In the genomic region with DNA sequence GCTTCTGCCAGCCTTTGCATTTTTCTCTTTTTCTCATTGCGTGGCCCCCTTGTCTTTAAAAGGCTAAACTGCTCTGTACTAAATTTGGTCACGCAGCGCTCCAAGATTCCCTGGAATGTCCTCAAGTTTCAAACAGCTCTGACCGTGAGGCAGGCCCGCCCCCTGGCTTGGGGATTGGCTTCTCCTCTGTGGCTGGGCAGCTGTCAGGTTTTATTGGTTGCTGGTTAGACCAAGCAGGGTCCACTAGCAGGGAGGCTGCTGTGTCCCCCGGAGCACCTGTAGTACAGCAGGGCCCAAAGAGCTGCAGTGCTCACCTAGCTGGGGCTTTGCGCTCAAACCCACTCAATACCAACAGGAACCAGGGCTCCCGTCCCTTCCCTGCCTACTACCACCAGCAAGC, we compare ENCODE assay signal across 8 mouse cellular contexts. TPM values are rescaled to one million over a fixed set of nuclear protein-coding genes. Genes with fewer than 3 reads are reported as not detected.
DNase-seq lines count a peak whose midpoint lies in the region; ATAC-seq and TF ChIP-seq lines count a peak whose summit lies in the region.

A gene (plus strand): TSS at position 237 of the 400 bp plus-strand sequence.

- H3K9ac ChIP-seq in midbrain, embryonic 11.5 days (ENCODE audit: low read length) = no peak within 1 kb of the TSS
- H3K9ac ChIP-seq in midbrain, embryonic 15.5 days = no peak within 1 kb of the TSS
- peak within 1 kb of the TSS; percentile 39 for H3K9ac ChIP-seq in intestine, embryonic 15.5 days
- peak within 1 kb of the TSS; percentile 10; the same call in 1 of the 2 replicates for H3K9ac ChIP-seq in lung, embryonic 15.5 days
- H3K9ac ChIP-seq in midbrain, postnatal 0 days (replicated peaks; ENCODE audit: low read length, poor library complexity, severe bottlenecking) = no peak within 1 kb of the TSS

- no peak for ATAC-seq in midbrain, embryonic 11.5 days (ENCODE audit: low FRiP score)
- no peak for ATAC-seq in midbrain, embryonic 15.5 days (replicated peaks)
- ATAC-seq in intestine, embryonic 15.5 days = peak; percentile 90
- ATAC-seq in lung, embryonic 15.5 days (ENCODE audit: borderline replicate concordance, extremely low read depth, low FRiP score, low TSS enrichment) = peak; percentile 89
- no peak for ATAC-seq in midbrain, postnatal 0 days (ENCODE audit: low FRiP score)

- peak; percentile 95 for TF ChIP-seq POLR2A in embryonic fibroblast, embryonic 13.5 days (IDR thresholded peaks at IDR 0.05; ENCODE audit: low read depth, low read length)
- TF ChIP-seq POLR2A in thymus, adult 2 months (IDR thresholded peaks at IDR 0.05; ENCODE audit: control insufficient read depth, extremely low read depth, insufficient read depth, low read length, poor library complexity) = no peak

- H3K27ac ChIP-seq in midbrain, embryonic 11.5 days (ENCODE audit: low read depth, low read length) = no peak within 1 kb of the TSS
- H3K27ac ChIP-seq in midbrain, embryonic 15.5 days = no peak within 1 kb of the TSS
- peak within 1 kb of the TSS; percentile 77 for H3K27ac ChIP-seq in embryonic fibroblast, embryonic 13.5 days (ENCODE audit: insufficient read depth, low read length)
- H3K27ac ChIP-seq in intestine, embryonic 15.5 days = peak within 1 kb of the TSS; percentile 73
- H3K27ac ChIP-seq in lung, embryonic 15.5 days = peak within 1 kb of the TSS; percentile 76
- no peak within 1 kb of the TSS; the same call in 1 of the 2 replicates for H3K27ac ChIP-seq in thymus, adult 2 months (ENCODE audit: control insufficient read depth, insufficient read depth, low read length)
- no peak within 1 kb of the TSS for H3K27ac ChIP-seq in midbrain, postnatal 0 days (ENCODE audit: low read depth, low read length)

- 13% methylated on average over 8 of the region's 8 CpGs for WGBS in midbrain, embryonic 11.5 days
- WGBS in midbrain, embryonic 15.5 days = 16% methylated on average over 8 of the region's 8 CpGs
- 7% methylated on average over 8 of the region's 8 CpGs for WGBS in intestine, embryonic 15.5 days
- 9% methylated on average over 8 of the region's 8 CpGs for WGBS in lung, embryonic 15.5 days
- WGBS in thymus, adult 2 months = 62% methylated on average over 8 of the region's 8 CpGs
- WGBS in midbrain, postnatal 0 days = 17% methylated on average over 8 of the region's 8 CpGs

- no peak within 1 kb of the TSS for H3K4me3 ChIP-seq in midbrain, embryonic 11.5 days (ENCODE audit: low read depth, low read length)
- no peak within 1 kb of the TSS for H3K4me3 ChIP-seq in midbrain, embryonic 15.5 days
- peak within 1 kb of the TSS; percentile 54 for H3K4me3 ChIP-seq in embryonic fibroblast, embryonic 13.5 days (ENCODE audit: insufficient read depth, low read length)
- peak within 1 kb of the TSS; percentile 28 for H3K4me3 ChIP-seq in intestine, embryonic 15.5 days (replicated peaks)
- peak within 1 kb of the TSS; percentile 25 for H3K4me3 ChIP-seq in lung, embryonic 15.5 days
- H3K4me3 ChIP-seq in thymus, adult 2 months (ENCODE audit: control insufficient read depth, insufficient read depth, low read length) = no peak within 1 kb of the TSS
- no peak within 1 kb of the TSS for H3K4me3 ChIP-seq in midbrain, postnatal 0 days (ENCODE audit: low read depth, low read length)

- TF ChIP-seq CTCF in embryonic fibroblast, embryonic 13.5 days (IDR thresholded peaks at IDR 0.05; ENCODE audit: borderline replicate concordance, insufficient read depth, low read length) = no peak
- no peak for TF ChIP-seq CTCF in thymus, adult 2 months (IDR thresholded peaks at IDR 0.05; ENCODE audit: borderline replicate concordance, control insufficient read depth, extremely low read depth, insufficient read depth, low read length, poor library complexity)
- TF ChIP-seq CTCF in midbrain, postnatal 0 days (IDR thresholded peaks at IDR 0.05) = no peak

- no peaks in the 10 kb centered on the region for H3K4me1 ChIP-seq in midbrain, embryonic 11.5 days (ENCODE audit: control insufficient read depth, insufficient read depth, low read length)
- H3K4me1 ChIP-seq in midbrain, embryonic 15.5 days = no peaks in the 10 kb centered on the region
- H3K4me1 ChIP-seq in embryonic fibroblast, embryonic 13.5 days (ENCODE audit: control insufficient read depth, insufficient read depth, low read length) = no peaks in the 10 kb centered on the region
- H3K4me1 ChIP-seq in intestine, embryonic 15.5 days (replicated peaks) = peaks cover 4% of the 10 kb centered on the region; the same call in 1 of the 2 replicates
- H3K4me1 ChIP-seq in lung, embryonic 15.5 days = peaks cover 5% of the 10 kb centered on the region; the same call in 1 of the 2 replicates
- no peaks in the 10 kb centered on the region for H3K4me1 ChIP-seq in thymus, adult 2 months (replicated peaks; ENCODE audit: control insufficient read depth, insufficient read depth, low read length)
- H3K4me1 ChIP-seq in midbrain, postnatal 0 days (ENCODE audit: insufficient read depth, low read length) = no peaks in the 10 kb centered on the region

- no peaks in the 10 kb centered on the region for H3K27me3 ChIP-seq in midbrain, embryonic 11.5 days (ENCODE audit: control insufficient read depth, insufficient read depth, low read length)
- H3K27me3 ChIP-seq in midbrain, embryonic 15.5 days (replicated peaks) = peaks cover 3% of the 10 kb centered on the region; the same call in 1 of the 2 replicates
- no peaks in the 10 kb centered on the region; the same call in 1 of the 2 replicates for H3K27me3 ChIP-seq in intestine, embryonic 15.5 days (replicated peaks)
- H3K27me3 ChIP-seq in lung, embryonic 15.5 days = 0 out of 2 replicates have a peak, but pooled peaks cover 4% of the 10 kb centered on the region
- H3K27me3 ChIP-seq in thymus, adult 2 months (ENCODE audit: control insufficient read depth, insufficient read depth, low read length) = no peaks in the 10 kb centered on the region; the same call in 1 of the 2 replicates
- no peaks in the 10 kb centered on the region for H3K27me3 ChIP-seq in midbrain, postnatal 0 days (ENCODE audit: insufficient read depth, low read length)

- H3K9me3 ChIP-seq in midbrain, embryonic 11.5 days (ENCODE audit: control insufficient read depth, low read length) = no peaks in the 10 kb centered on the region
- H3K9me3 ChIP-seq in midbrain, embryonic 15.5 days = no peaks in the 10 kb centered on the region
- H3K9me3 ChIP-seq in intestine, embryonic 15.5 days = no peaks in the 10 kb centered on the region
- H3K9me3 ChIP-seq in lung, embryonic 15.5 days = no peaks in the 10 kb centered on the region
- no peaks in the 10 kb centered on the region for H3K9me3 ChIP-seq in midbrain, postnatal 0 days (ENCODE audit: low read length)

- DNase-seq in midbrain, embryonic 11.5 days (ENCODE audit: low spot score, missing footprints) = peak; percentile 86
- DNase-seq in yolk sac, embryonic 10.5 days (ENCODE audit: low spot score) = peak; percentile 68
- DNase-seq in thymus, adult 2 months = no peak
- no peak for DNase-seq in midbrain, postnatal 0 days (ENCODE audit: low spot score)

- H3K4me2 ChIP-seq in midbrain, embryonic 11.5 days = no peak within 1 kb of the TSS
- H3K4me2 ChIP-seq in midbrain, embryonic 15.5 days = no peak within 1 kb of the TSS
- H3K4me2 ChIP-seq in intestine, embryonic 15.5 days (replicated peaks) = peak within 1 kb of the TSS; percentile 41
- peak within 1 kb of the TSS; percentile 48 for H3K4me2 ChIP-seq in lung, embryonic 15.5 days
- H3K4me2 ChIP-seq in midbrain, postnatal 0 days (ENCODE audit: low read depth, low read length, poor library complexity, severe bottlenecking) = no peak within 1 kb of the TSS

- H3K36me3 ChIP-seq in midbrain, embryonic 11.5 days (ENCODE audit: control insufficient read depth, insufficient read depth, low read length) = no peaks in the 10 kb centered on the region
- no peaks in the 10 kb centered on the region for H3K36me3 ChIP-seq in midbrain, embryonic 15.5 days (replicated peaks)
- no peaks in the 10 kb centered on the region for H3K36me3 ChIP-seq in intestine, embryonic 15.5 days
- H3K36me3 ChIP-seq in lung, embryonic 15.5 days = no peaks in the 10 kb centered on the region
- no peaks in the 10 kb centered on the region for H3K36me3 ChIP-seq in thymus, adult 2 months (ENCODE audit: control insufficient read depth, insufficient read depth, low read length)
- H3K36me3 ChIP-seq in midbrain, postnatal 0 days (ENCODE audit: insufficient read depth, low read length) = no peaks in the 10 kb centered on the region

RNA-seq across cellular contexts. Expression of the gene that starts here (rescaled TPM):
- polyA plus RNA-seq in midbrain, embryonic 11.5 days (2014; fragmentation: Nextera tagmentation; extraction: Ambion mirVana) = 0.39 and 0.81 TPM in 2 replicates
- 0.34 and 0.41 TPM in 2 replicates for polyA plus RNA-seq in midbrain, embryonic 15.5 days (2015; fragmentation: Nextera tagmentation; extraction: Ambion mirVana)
- 47.9 and 79.9 TPM in 2 replicates for polyA plus RNA-seq in embryonic fibroblast, embryonic 13.5 days (2011; ENCODE audit: insufficient read length, low read depth, missing spikeins)
- polyA plus RNA-seq in intestine, embryonic 15.5 days (2015; fragmentation: Nextera tagmentation; extraction: Ambion mirVana) = 11.1 and 11.2 TPM in 2 replicates
- 4.5 and 4.7 TPM in 2 replicates for polyA plus RNA-seq in lung, embryonic 15.5 days (2015; fragmentation: Nextera tagmentation; extraction: Ambion mirVana)
- polyA plus RNA-seq in thymus, adult 2 months (2012; rRNA removed) = 2.4 and 3.4 TPM in 2 replicates
- 0.16 TPM in 1 of 2 replicates, not detected in the other for total RNA-seq in midbrain, postnatal 0 days (2014; rRNA removed)
- 0.26 and 0.35 TPM in 2 replicates for polyA plus RNA-seq in midbrain, postnatal 0 days (2015; fragmentation: Nextera tagmentation; extraction: Ambion mirVana)

Comparison
In these comparisons a context has a peak if more than half of its experiments do, and no peak if none do; other contexts are left out.
1. Peak in DNase-seq in midbrain, embryonic 11.5 days; RNA of the gene not detected or under 1 TPM.
2. ATAC-seq: peak in intestine, embryonic 15.5 days (single experiment) and lung, embryonic 15.5 days (single experiment); none in midbrain, embryonic 11.5 days (single experiment), midbrain, embryonic 15.5 days (single experiment) and midbrain, postnatal 0 days (single experiment).
3. H3K27ac ChIP-seq: peak in embryonic fibroblast, embryonic 13.5 days (single experiment), intestine, embryonic 15.5 days (single experiment) and lung, embryonic 15.5 days (single experiment); none in midbrain, embryonic 11.5 days (single experiment), midbrain, embryonic 15.5 days (single experiment), thymus, adult 2 months (single experiment) and midbrain, postnatal 0 days (single experiment).
4. H3K4me2 ChIP-seq: peak in intestine, embryonic 15.5 days (single experiment) and lung, embryonic 15.5 days (single experiment); none in midbrain, embryonic 11.5 days (single experiment), midbrain, embryonic 15.5 days (single experiment) and midbrain, postnatal 0 days (single experiment).
5. H3K4me3 ChIP-seq: peak in embryonic fibroblast, embryonic 13.5 days (single experiment), intestine, embryonic 15.5 days (single experiment) and lung, embryonic 15.5 days (single experiment); none in midbrain, embryonic 11.5 days (single experiment), midbrain, embryonic 15.5 days (single experiment), thymus, adult 2 months (single experiment) and midbrain, postnatal 0 days (single experiment).
6. H3K9ac ChIP-seq: peak in intestine, embryonic 15.5 days (single experiment) and lung, embryonic 15.5 days (single experiment); none in midbrain, embryonic 11.5 days (single experiment), midbrain, embryonic 15.5 days (single experiment) and midbrain, postnatal 0 days (single experiment).